In genomic region chr16:22596394-22596793, GRCm38 (mm10) we compare ENCODE assay signal across 17 mouse cellular contexts.
"Had no signal": no experiment of that assay in that cellular context is flagged by ENCODE, and none has a peak within 500 bp of the region (broad histone marks: within the 10 kb centered on the region; RNA-seq: fewer than 3 reads in every experiment).

No protein-coding gene starts in this region.

- H3K27ac ChIP-seq: limb, embryonic 12.5 days; limb, embryonic 15.5 days; liver, embryonic 14.5 days; macrophage; midbrain, embryonic 12.5 days; midbrain, embryonic 15.5 days; neural tube, embryonic 12.5 days; neural tube, embryonic 15.5 days had no signal

- H3K4me3 ChIP-seq: limb, embryonic 12.5 days; limb, embryonic 15.5 days; midbrain, embryonic 12.5 days; midbrain, embryonic 15.5 days; neural tube, embryonic 12.5 days; neural tube, embryonic 15.5 days had no signal

- H3K9ac ChIP-seq: limb, embryonic 12.5 days; limb, embryonic 15.5 days; liver, embryonic 14.5 days; liver, postnatal 0 days; lung, embryonic 14.5 days; midbrain, embryonic 12.5 days; midbrain, embryonic 15.5 days; neural tube, embryonic 12.5 days; neural tube, embryonic 15.5 days had no signal

- H3K36me3 ChIP-seq: limb, embryonic 12.5 days; limb, embryonic 15.5 days; midbrain, embryonic 12.5 days; midbrain, embryonic 15.5 days; neural tube, embryonic 12.5 days; neural tube, embryonic 15.5 days had no signal

- DNase-seq: kidney, adult 9 months; kidney, postnatal 14 days; kidney, postnatal 4 days; left cerebral cortex, postnatal 4 days; liver, postnatal 0 days; lung, embryonic 14.5 days; thymus, postnatal 25 days had no signal

- H3K9me3 ChIP-seq: limb, embryonic 12.5 days; limb, embryonic 15.5 days; midbrain, embryonic 12.5 days; midbrain, embryonic 15.5 days; neural tube, embryonic 12.5 days; neural tube, embryonic 15.5 days had no signal

- H3K4me1 ChIP-seq: limb, embryonic 12.5 days; limb, embryonic 15.5 days; midbrain, embryonic 12.5 days; midbrain, embryonic 15.5 days; neural tube, embryonic 12.5 days; neural tube, embryonic 15.5 days had no signal

- ATAC-seq: liver, postnatal 0 days; lung, postnatal 0 days; midbrain, embryonic 15.5 days had no signal

- H3K4me2 ChIP-seq: limb, embryonic 12.5 days; limb, embryonic 15.5 days; liver, embryonic 11.5 days; lung, embryonic 14.5 days; midbrain, embryonic 12.5 days; midbrain, embryonic 15.5 days; neural tube, embryonic 12.5 days; neural tube, embryonic 15.5 days had no signal

- H3K27me3 ChIP-seq: limb, embryonic 12.5 days; limb, embryonic 15.5 days; midbrain, embryonic 12.5 days; midbrain, embryonic 15.5 days; neural tube, embryonic 12.5 days; neural tube, embryonic 15.5 days had no signal
